Mouse (Mus musculus): ENCODE results near the gene Ifitm10. TPM values are rescaled to one million over a fixed set of nuclear protein-coding genes. Genes with fewer than 3 reads are reported as not detected.

Gene Ifitm10
- total and polyA plus RNA-seq, 2 experiments from 2014 or later: 3.9 to 4.0 TPM

GRCm38 (mm10) chr7:142371768-142372661 is 1.5 kb downstream of the Ifitm10 start:
- no peak for DNase-seq (ENCODE audit: low spot score)
- Histone ChIP-seq H3K9ac (replicated peaks; ENCODE audit: low read depth, low read length) (peak overlapping the region; percentile 34; the same call in 1 of the 2 replicates), H3K9me3 (replicated peaks; ENCODE audit: control insufficient read depth, low read length) (no peaks in the 10 kb centered on the region), H3K27ac (ENCODE audit: low read depth) (no peak overlapping the region), H3K4me3 (ENCODE audit: low read depth, low read length) (peak overlapping the region; percentile 46), H3K4me1 (ENCODE audit: control insufficient read depth, insufficient read depth) (no peaks in the 10 kb centered on the region), H3K27me3 (ENCODE audit: control insufficient read depth, insufficient read depth, low read length) (peaks cover 10% of the 10 kb centered on the region; the same call in 1 of the 2 replicates), H3K4me2 (ENCODE audit: low read depth, low read length) (peak overlapping the region; percentile 66), H3K36me3 (replicated peaks; ENCODE audit: control insufficient read depth, insufficient read depth, low read length) (peaks cover 14% of the 10 kb centered on the region)
- ATAC-seq (ENCODE audit: insufficient read depth, low read depth): peak; percentile 47
- TF ChIP-seq CTCF (IDR thresholded peaks at IDR 0.05; ENCODE audit: low read depth) (no peak), EP300 (IDR thresholded peaks at IDR 0.05; ENCODE audit: low read depth) (no peak)
- 2% methylated on average over 63 of the region's 64 CpGs for WGBS

- no peaks in the 10 kb centered on the region for H3K9me3 ChIP-seq (replicated peaks; ENCODE audit: control insufficient read depth, low read length)
Measured at GRCm38 (mm10) chr7:142371398-142371767, 2.2 kb downstream of the Ifitm10 start.

DNA sequence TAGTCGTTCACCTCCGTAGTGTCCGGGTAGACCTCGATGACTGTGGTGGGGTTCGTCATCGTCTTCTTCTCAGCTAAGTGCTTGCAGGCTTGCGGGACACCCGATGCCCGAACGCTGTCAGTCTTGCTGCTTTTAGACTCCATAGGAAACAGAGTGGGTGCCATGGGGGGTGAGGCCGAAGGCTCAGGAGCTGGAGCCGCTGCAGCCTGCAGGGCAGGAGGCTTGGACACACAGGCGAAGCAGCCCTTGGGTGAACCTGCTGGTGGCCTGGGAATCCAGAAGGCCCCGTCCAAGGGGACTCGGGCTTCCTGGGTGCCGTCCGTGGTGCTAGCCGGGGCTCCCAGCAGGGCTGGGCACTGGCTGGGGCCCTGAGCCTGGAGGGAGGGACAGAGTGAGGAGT is 2.6 kb downstream of the Ifitm10 start:
- 75% methylated on average over 18 of the region's 18 CpGs for WGBS

More at GRCm38 (mm10) chr7:142371398-142371767, 2.2 kb downstream of the Ifitm10 start:
- Histone ChIP-seq H3K4me2 (ENCODE audit: low read depth, low read length) (peak overlapping the region; percentile 66), H3K27ac (ENCODE audit: low read depth) (no peak overlapping the region), H3K4me1 (ENCODE audit: control insufficient read depth, insufficient read depth) (no peaks in the 10 kb centered on the region), H3K4me3 (ENCODE audit: low read depth, low read length) (peak overlapping the region; percentile 46), H3K36me3 (replicated peaks; ENCODE audit: control insufficient read depth, insufficient read depth, low read length) (peaks cover 7% of the 10 kb centered on the region), H3K9ac (replicated peaks; ENCODE audit: low read depth, low read length) (no peak overlapping the region), H3K27me3 (ENCODE audit: control insufficient read depth, insufficient read depth, low read length) (peaks cover 10% of the 10 kb centered on the region; the same call in 1 of the 2 replicates)
- TF ChIP-seq EP300 (IDR thresholded peaks at IDR 0.05; ENCODE audit: low read depth) (no peak), CTCF (IDR thresholded peaks at IDR 0.05; ENCODE audit: low read depth) (no peak)
- ATAC-seq (ENCODE audit: insufficient read depth, low read depth) (peak; percentile 4; the same call in 1 of the 2 replicates), DNase-seq (ENCODE audit: low spot score) (no peak)
- 21% methylated on average over 11 of the region's 11 CpGs for WGBS

DNA sequence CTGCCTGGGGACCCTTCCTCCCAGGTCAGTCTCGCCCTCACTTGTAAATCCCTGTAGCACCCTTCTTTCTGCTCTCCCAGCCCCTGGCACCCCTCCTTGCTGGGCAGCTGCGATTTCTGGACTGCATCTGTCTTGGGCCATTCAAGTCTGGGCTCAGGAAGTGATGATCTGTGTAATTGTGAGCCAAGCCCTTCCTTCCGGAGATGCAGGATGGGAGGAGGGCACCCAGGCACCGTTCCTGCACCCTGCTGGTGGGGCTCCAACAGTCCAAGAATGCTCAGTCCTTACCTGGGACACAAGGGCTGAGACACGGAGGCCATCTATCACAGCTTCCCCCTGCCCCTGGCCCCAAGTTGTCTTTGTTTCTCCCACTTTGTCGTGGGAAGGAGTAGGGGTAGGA is 3.7 kb downstream of the Ifitm10 start:
- H3K27ac ChIP-seq (ENCODE audit: low read depth): no peak overlapping the region
- TF ChIP-seq EP300 (IDR thresholded peaks at IDR 0.05; ENCODE audit: low read depth) (no peak), CTCF (IDR thresholded peaks at IDR 0.05; ENCODE audit: low read depth) (no peak)
- H3K9ac ChIP-seq (replicated peaks; ENCODE audit: low read depth, low read length): no peak overlapping the region
- H3K4me1 ChIP-seq (ENCODE audit: control insufficient read depth, insufficient read depth): no peaks in the 10 kb centered on the region
- no peak for ATAC-seq (ENCODE audit: insufficient read depth, low read depth)
- H3K4me2 ChIP-seq (ENCODE audit: low read depth, low read length): no peak overlapping the region
- WGBS: 57% methylated on average over 6 of the region's 6 CpGs
- no peaks in the 10 kb centered on the region for H3K36me3 ChIP-seq (replicated peaks; ENCODE audit: control insufficient read depth, insufficient read depth, low read length)
- DNase-seq (ENCODE audit: low spot score): no peak
- H3K4me3 ChIP-seq (ENCODE audit: low read depth, low read length): no peak overlapping the region
- no peaks in the 10 kb centered on the region for H3K9me3 ChIP-seq (replicated peaks; ENCODE audit: control insufficient read depth, low read length)
- peaks cover 10% of the 10 kb centered on the region; the same call in 1 of the 2 replicates for H3K27me3 ChIP-seq (ENCODE audit: control insufficient read depth, insufficient read depth, low read length)

More for the DNA sequence above, 2.6 kb downstream of the Ifitm10 start:
- H3K4me2 ChIP-seq (ENCODE audit: low read depth, low read length): peak overlapping the region; percentile 66; the same call in 1 of the 2 replicates
- peaks cover 10% of the 10 kb centered on the region; the same call in 1 of the 2 replicates for H3K27me3 ChIP-seq (ENCODE audit: control insufficient read depth, insufficient read depth, low read length)
- H3K36me3 ChIP-seq (replicated peaks; ENCODE audit: control insufficient read depth, insufficient read depth, low read length): peaks cover 3% of the 10 kb centered on the region
- no peak overlapping the region for H3K9ac ChIP-seq (replicated peaks; ENCODE audit: low read depth, low read length)
- no peaks in the 10 kb centered on the region for H3K9me3 ChIP-seq (replicated peaks; ENCODE audit: control insufficient read depth, low read length)
- 0 out of 2 replicates have a peak overlapping the region, but pooled peaks have one; percentile 46 for H3K4me3 ChIP-seq (ENCODE audit: low read depth, low read length)
- no peaks in the 10 kb centered on the region for H3K4me1 ChIP-seq (ENCODE audit: control insufficient read depth, insufficient read depth)
- ATAC-seq (ENCODE audit: insufficient read depth, low read depth): no peak
- H3K27ac ChIP-seq (ENCODE audit: low read depth): no peak overlapping the region
- DNase-seq (ENCODE audit: low spot score): no peak
- TF ChIP-seq EP300 (IDR thresholded peaks at IDR 0.05; ENCODE audit: low read depth): no peak
- no peak for TF ChIP-seq CTCF (IDR thresholded peaks at IDR 0.05; ENCODE audit: low read depth)

- TF ChIP-seq CTCF (IDR thresholded peaks at IDR 0.05; ENCODE audit: low read depth): no peak
- TF ChIP-seq EP300 (IDR thresholded peaks at IDR 0.05; ENCODE audit: low read depth): no peak
- ATAC-seq (ENCODE audit: insufficient read depth, low read depth) (no peak), DNase-seq (ENCODE audit: low spot score) (no peak)
- H3K4me1 ChIP-seq (ENCODE audit: control insufficient read depth, insufficient read depth): no peaks in the 10 kb centered on the region
- no peak overlapping the region for H3K27ac ChIP-seq (ENCODE audit: low read depth)
- no peak overlapping the region for H3K9ac ChIP-seq (replicated peaks; ENCODE audit: low read depth, low read length)
- peaks cover 10% of the 10 kb centered on the region; the same call in 1 of the 2 replicates for H3K27me3 ChIP-seq (ENCODE audit: control insufficient read depth, insufficient read depth, low read length)
- H3K4me3 ChIP-seq (ENCODE audit: low read depth, low read length): no peak overlapping the region
- no peaks in the 10 kb centered on the region for H3K9me3 ChIP-seq (replicated peaks; ENCODE audit: control insufficient read depth, low read length)
- 79% methylated on average over 2 of the region's 2 CpGs for WGBS
- H3K4me2 ChIP-seq (ENCODE audit: low read depth, low read length): no peak overlapping the region
- no peaks in the 10 kb centered on the region for H3K36me3 ChIP-seq (replicated peaks; ENCODE audit: control insufficient read depth, insufficient read depth, low read length)
Measured at GRCm38 (mm10) chr7:142368856-142369255, 4.7 kb downstream of the Ifitm10 start.

Measured in heart, postnatal 0 days (tissue).